Mouse (Mus musculus) embryonic facial prominence, embryonic 12.5 days (tissue): ENCODE measurements at regions not wholly inside any gene's neighbourhood (a gene's known extent, or its start where the extent isn't known, plus 50 kb on each side); places are given as distances from the start of the nearest gene placed in this dataset.
A peak's percentile ranks its signal among the peaks of the same experiment; 100 is the strongest.
"Not testable (repeated sequence)": the region's sequence is repeated elsewhere in the genome, so short reads cannot be mapped to it uniquely, and the experiment has no call there.

Experiments used
- ATAC-seq: fragments of 200-750 bp; cut with Nextera tagmentation; 2 replicates; pipeline ENCODE4 v1.8.0; 2017; ENCODE audit not compliant: insufficient number of reproducible peaks, insufficient read depth, low FRiP score, low TSS enrichment
- H3K27ac ChIP-seq: fragments of 300-500 bp; sonication (generic); 2 replicates; pipeline ENCODE4 v1.5.1; 2016; ENCODE audit warnings: mild to moderate bottlenecking
- H3K27me3 ChIP-seq: fragments of 300-500 bp; sonication (generic); 2 replicates; pipeline ENCODE4 v1.6.1; 2016; ENCODE audit warnings: mild to moderate bottlenecking, moderate library complexity
- H3K36me3 ChIP-seq: fragments of 300-500 bp; sonication (generic); 2 replicates; pipeline ENCODE4 v1.6.1; 2016; ENCODE audit warnings: mild to moderate bottlenecking
- H3K4me1 ChIP-seq: fragments of 300-500 bp; sonication (generic); 2 replicates; pipeline ENCODE4 v1.6.1; 2016
- H3K4me2 ChIP-seq: fragments of 300-500 bp; sonication (generic); replicated peaks from 2 replicates; pipeline ENCODE4 v1.6.1; 2016; ENCODE audit warnings: mild to moderate bottlenecking, moderate library complexity
- H3K4me3 ChIP-seq: fragments of 300-500 bp; sonication (generic); 2 replicates; pipeline ENCODE4 v1.5.1; 2016; ENCODE audit warnings: mild to moderate bottlenecking
- H3K9ac ChIP-seq: fragments of 300-500 bp; sonication (generic); 2 replicates; pipeline ENCODE4 v1.6.1; 2016; ENCODE audit warnings: mild to moderate bottlenecking, moderate library complexity
- H3K9me3 ChIP-seq: fragments of 300-500 bp; sonication (generic); 2 replicates; pipeline ENCODE4 v1.6.1; 2016; ENCODE audit warnings: mild to moderate bottlenecking, moderate library complexity
- WGBS: fragments of 180-500 bp; shearing (Covaris S2); methylation state at CpG from one replicate; pipeline ENCODE4 v1.1.7; 2016; 5-methylcytosine and 5-hydroxymethylcytosine counted together

DNA sequence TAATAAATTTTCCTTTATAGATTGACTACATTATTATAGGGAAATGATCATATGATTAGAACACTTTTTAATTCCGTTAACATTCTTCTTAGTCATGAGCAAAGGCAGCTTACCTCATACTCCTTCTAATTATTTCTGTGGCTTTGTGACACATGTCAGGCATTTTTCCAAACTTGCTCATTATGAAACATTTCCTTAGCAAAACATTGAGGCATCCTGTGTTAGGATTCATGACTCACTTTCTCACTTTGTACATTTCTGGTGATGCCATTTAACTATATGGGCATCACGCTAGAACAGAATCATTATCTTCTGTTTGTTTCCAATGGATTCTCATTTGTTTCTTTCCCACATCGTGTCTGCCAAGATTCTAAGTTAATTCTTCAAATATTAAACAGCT, 621.3 kb downstream of the Tecrl start:
- Histone ChIP-seq H3K4me2 (no peak overlapping the region), H3K27me3 (no peaks in the 10 kb centered on the region), H3K9ac (no peak overlapping the region), H3K9me3 (no peaks in the 10 kb centered on the region), H3K27ac (no peak overlapping the region), H3K36me3 (no peaks in the 10 kb centered on the region), H3K4me3 (no peak overlapping the region), H3K4me1 (no peaks in the 10 kb centered on the region)
- ATAC-seq = no peak
- WGBS = 77% methylated on average over 3 of the region's 3 CpGs

DNA sequence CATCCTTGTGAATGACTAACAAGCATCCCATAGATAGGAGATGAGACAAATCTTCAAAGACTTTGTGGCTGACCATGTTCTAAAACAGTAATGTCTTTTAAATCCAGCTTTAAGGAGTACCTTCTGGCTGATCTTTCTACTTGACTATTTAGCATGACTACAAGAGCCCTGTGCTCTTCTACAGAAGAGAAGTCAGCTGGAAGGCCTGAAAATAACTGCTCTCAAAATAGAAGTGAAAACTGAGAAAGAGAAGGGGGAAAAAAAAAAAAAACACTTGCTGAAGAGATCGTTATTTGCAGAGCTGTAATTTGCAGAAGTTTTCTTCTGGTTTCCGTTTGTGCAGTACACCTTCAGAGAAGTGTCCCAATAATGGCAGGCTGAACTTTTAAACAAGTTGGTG, 626.8 kb downstream of the Tecrl start:
- WGBS = 50% methylated on average over 2 of the region's 2 CpGs
- Histone ChIP-seq H3K4me2 (no peak overlapping the region), H3K9ac (no peak overlapping the region), H3K36me3 (no peaks in the 10 kb centered on the region), H3K27ac (no peak overlapping the region), H3K4me1 (no peaks in the 10 kb centered on the region), H3K27me3 (no peaks in the 10 kb centered on the region), H3K9me3 (no peaks in the 10 kb centered on the region), H3K4me3 (no peak overlapping the region)
- no peak for ATAC-seq

DNA sequence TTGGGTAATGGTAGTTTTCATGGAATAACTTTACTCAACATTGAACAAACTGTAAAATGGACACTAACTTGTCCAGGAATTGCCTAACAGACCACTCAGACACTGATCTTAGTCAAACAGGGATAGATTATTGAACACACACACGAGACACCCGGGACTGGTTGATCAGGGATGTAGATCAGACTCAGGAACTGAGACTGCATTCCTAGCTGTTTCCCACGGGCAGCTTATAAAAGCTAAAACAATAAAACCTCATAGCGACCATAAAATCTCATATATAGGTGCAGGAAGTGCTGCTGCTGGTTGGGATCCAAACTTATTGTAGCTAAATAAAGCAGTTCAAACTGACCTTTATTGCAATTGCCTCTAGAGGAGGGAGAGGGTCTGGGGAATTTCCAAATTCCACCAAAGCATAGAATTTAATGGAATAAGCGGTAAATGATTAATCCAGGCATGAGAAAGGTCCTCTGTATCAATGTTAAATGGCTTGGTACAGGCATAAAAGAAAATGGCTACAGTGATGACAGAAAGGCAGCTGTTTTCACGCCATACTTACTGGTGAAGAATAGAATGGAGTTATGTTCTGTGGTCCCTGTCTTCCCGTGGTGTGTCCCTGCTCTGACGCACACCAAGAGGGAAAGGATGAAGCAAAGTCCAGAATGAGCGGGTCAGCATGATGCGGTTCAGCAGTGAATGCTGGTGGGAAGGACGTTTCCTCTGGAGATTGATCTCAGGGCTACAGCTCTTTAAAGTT, 627.6 kb downstream of the Tecrl start:
- H3K4me3 ChIP-seq = no peak overlapping the region
- no peak overlapping the region for H3K4me2 ChIP-seq
- no peaks in the 10 kb centered on the region for H3K9me3 ChIP-seq
- H3K27me3 ChIP-seq = no peaks in the 10 kb centered on the region
- WGBS = 79% methylated on average over 11 of the region's 11 CpGs
- no peaks in the 10 kb centered on the region for H3K4me1 ChIP-seq
- no peak overlapping the region for H3K9ac ChIP-seq
- H3K36me3 ChIP-seq = no peaks in the 10 kb centered on the region
- H3K27ac ChIP-seq = no peak overlapping the region
- no peak for ATAC-seq

DNA sequence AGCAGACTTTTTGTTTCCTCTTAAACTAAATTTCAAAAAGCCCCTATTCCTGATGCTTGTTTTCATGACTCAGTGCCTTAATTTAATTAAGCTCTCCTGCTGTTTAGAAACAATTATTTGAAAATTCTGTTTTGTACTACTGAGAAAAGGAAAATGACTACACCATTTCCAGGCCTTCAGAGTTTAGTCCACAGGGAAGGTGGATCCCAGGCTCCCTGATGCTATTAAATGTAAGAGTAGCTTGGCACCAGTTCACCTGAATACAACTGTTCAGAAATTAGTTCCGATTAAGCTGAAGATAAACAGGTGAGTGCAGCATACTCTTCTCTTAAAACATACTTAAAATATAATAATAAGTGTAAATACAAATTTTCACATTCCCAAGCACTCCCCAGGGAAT, 639.3 kb downstream of the Tecrl start:
- Histone ChIP-seq H3K4me3 (no peak overlapping the region), H3K4me1 (no peaks in the 10 kb centered on the region), H3K4me2 (no peak overlapping the region), H3K9ac (no peak overlapping the region), H3K27me3 (no peaks in the 10 kb centered on the region), H3K36me3 (no peaks in the 10 kb centered on the region), H3K9me3 (no peaks in the 10 kb centered on the region), H3K27ac (no peak overlapping the region)
- 84% methylated on average over 1 of the region's 1 CpGs for whole genome bisulfite sequencing
- no peak for ATAC-seq

DNA sequence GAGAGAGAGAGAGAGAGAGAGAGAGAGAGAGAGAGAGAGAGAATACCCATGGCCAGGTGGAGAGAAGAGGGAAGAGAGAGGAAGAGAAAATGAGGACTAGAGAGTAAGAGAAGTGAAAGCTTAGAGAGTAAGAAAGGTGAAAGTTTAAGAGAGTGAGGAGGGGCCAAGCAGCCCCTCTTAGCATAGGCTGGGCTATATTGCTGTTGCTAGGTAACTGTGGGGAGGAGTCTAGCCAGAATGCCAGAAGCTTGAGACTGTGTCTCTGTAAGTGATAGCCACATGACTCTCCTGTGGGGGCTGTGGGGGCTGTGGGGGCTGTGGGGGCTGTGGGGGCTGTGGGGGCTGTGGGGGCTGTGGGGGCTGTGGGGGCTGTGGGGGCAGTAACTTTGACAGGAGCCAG, 655.3 kb downstream of the Tecrl start:
- not testable (repeated sequence) for ATAC-seq, H3K27me3 ChIP-seq, H3K4me3 ChIP-seq, H3K36me3 ChIP-seq, H3K4me1 ChIP-seq, H3K4me2 ChIP-seq, H3K27ac ChIP-seq, H3K9ac ChIP-seq, H3K9me3 ChIP-seq

DNA sequence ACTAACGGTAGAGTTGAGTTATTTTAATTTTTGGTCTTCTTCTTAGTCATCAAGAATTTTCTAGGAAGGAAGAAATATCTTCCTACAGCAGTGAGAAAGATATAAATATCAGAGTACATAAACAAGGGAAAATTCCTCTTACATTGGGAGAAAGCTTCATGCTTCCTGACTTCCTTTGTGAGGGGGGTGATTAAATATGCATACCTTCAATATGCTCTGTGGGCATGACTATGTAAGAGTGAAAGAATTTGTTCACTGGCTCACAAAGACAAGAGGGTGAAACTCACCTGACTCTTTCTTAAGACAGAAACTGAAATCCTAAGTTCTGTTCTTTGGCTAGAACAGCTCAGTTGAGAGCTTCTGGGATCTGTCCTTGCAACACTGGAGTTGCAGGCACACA, 656.1 kb downstream of the Tecrl start:
- WGBS = 81% methylated on average over 1 of the region's 1 CpGs
- no peak for ATAC-seq
- Histone ChIP-seq H3K27me3 (no peaks in the 10 kb centered on the region), H3K9ac (no peak overlapping the region), H3K4me3 (no peak overlapping the region), H3K9me3 (no peaks in the 10 kb centered on the region), H3K4me1 (no peaks in the 10 kb centered on the region), H3K4me2 (no peak overlapping the region), H3K27ac (no peak overlapping the region), H3K36me3 (no peaks in the 10 kb centered on the region)

DNA sequence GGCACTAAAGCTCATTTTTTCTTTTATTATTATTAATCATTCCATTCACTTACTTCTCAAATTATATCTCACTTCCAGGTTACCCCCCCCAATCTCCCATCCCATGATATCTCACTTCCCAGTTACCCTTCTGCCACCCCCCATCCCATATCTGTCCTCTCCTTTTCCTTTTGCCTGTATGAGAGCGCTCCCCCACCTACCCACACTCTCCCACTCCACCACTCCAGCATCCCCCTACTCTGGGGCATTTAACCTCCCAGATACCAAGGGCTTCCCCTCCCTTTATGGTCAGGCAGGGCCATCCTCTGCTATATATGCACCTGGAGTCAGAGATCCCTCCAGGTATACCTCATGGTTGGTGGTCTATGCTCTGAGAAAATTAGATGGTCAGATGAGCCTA, 671.6 kb downstream of the Tecrl start:
- ATAC-seq = peak; percentile 60; the same call in 1 of the 2 replicates
- Histone ChIP-seq H3K4me3 (no peak overlapping the region), H3K27me3 (no peaks in the 10 kb centered on the region), H3K9me3 (no peaks in the 10 kb centered on the region), H3K4me1 (no peaks in the 10 kb centered on the region), H3K9ac (no peak overlapping the region), H3K27ac (no peak overlapping the region), H3K36me3 (no peaks in the 10 kb centered on the region), H3K4me2 (no peak overlapping the region)
- 90% methylated on average over 1 of the region's 1 CpGs for WGBS

DNA sequence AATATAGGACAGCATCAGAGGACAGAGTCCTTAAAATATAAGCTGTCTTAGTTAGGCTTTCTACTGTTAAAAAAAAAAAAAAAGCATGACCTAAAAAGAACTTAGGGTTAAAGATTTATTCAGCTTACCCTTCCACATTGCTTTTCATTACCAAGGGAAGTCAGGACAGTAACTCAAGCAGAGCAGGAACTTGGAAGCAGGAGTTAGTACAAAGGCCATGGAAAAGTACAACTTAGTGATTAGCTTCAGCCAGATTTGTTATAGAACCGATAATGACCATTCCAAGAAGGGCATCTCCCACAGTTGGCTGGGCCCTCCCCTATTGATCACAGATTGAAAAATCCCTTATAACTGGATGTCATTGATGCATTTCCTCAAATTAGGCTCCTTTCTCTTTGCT, 690.9 kb downstream of the Tecrl start:
- no peaks in the 10 kb centered on the region for H3K4me1 ChIP-seq
- WGBS = 92% methylated on average over 1 of the region's 1 CpGs
- no peaks in the 10 kb centered on the region for H3K27me3 ChIP-seq
- H3K9me3 ChIP-seq = no peaks in the 10 kb centered on the region
- no peak overlapping the region for H3K4me3 ChIP-seq
- H3K36me3 ChIP-seq = no peaks in the 10 kb centered on the region
- H3K9ac ChIP-seq = no peak overlapping the region
- ATAC-seq = no peak
- no peak overlapping the region for H3K4me2 ChIP-seq
- no peak overlapping the region for H3K27ac ChIP-seq

DNA sequence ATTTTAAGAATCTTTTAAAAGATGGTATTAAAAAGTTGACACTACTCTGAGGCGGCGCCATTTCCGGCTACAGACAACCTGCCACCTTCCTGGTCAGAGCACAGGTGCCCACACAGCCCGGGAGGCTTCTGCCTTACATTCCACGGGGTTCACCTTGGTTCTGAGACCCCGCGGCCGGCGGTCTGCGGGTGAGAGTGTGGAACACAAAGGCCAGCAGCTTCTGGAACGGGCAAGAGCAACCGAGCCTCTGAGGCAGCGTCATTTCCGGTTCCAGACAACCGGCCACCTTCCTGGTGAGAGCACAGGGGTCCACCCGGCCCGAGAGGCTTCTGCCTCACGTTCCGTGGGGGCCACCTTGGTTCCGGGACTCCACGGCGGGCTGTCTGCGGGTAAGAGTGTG, 701.4 kb downstream of the Tecrl start:
- H3K36me3 ChIP-seq, H3K27me3 ChIP-seq, H3K9me3 ChIP-seq, H3K27ac ChIP-seq, H3K9ac ChIP-seq, H3K4me3 ChIP-seq, H3K4me1 ChIP-seq, H3K4me2 ChIP-seq, ATAC-seq: not testable (repeated sequence)
- 92% methylated on average over 23 of the region's 23 CpGs for WGBS

DNA sequence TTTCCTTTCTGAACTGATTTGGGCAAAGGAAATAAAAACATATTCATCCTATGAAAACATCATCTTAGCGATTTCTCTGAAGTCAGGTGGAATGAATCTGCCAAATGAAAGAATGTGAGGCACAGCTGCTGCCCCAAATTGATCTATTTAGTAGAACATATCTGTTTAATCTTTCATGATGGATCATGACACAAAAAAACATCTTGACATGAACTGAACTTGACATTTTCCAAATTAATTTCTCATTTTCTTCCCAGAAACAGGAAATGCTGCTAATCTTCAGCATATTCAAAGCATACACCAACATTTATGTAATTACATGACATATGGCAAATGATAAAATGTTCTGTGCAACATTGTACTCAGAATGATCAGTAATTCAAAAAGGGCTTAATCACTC, 734.9 kb downstream of the Tecrl start:
- H3K4me3 ChIP-seq = no peak overlapping the region
- H3K9ac ChIP-seq = no peak overlapping the region
- no peaks in the 10 kb centered on the region for H3K4me1 ChIP-seq
- H3K27me3 ChIP-seq = no peaks in the 10 kb centered on the region
- 70% methylated on average over 1 of the region's 1 CpGs for WGBS
- H3K4me2 ChIP-seq = no peak overlapping the region
- no peak for ATAC-seq
- H3K36me3 ChIP-seq = no peaks in the 10 kb centered on the region
- H3K27ac ChIP-seq = no peak overlapping the region
- no peaks in the 10 kb centered on the region for H3K9me3 ChIP-seq
